Mouse (Mus musculus) MEL (cell line): Measurements from ENCODE around the gene Smu1. TPM values are rescaled to one million over a fixed set of nuclear protein-coding genes. Genes with fewer than 3 reads are reported as not detected.

Source experiments
- DNase-seq: peaks from one replicate; pipeline ENCODE4 v3.0.0; 2011; ENCODE audit warnings: low read depth, low spot score
- H3K27ac ChIP-seq: 2 replicates; pipeline ENCODE4 v1.5.1; 2012; ENCODE audit warnings: low read depth, mild to moderate bottlenecking, control low read depth, low read length, moderate library complexity; ENCODE audit not compliant: control insufficient read depth
- H3K27me3 ChIP-seq, 2 experiments: fragments of 150-350 bp in 1 of 2; sonication (generic) in 1 of 2; 2 replicates each; pipeline ENCODE4 v1.6.1; 2012; ENCODE audit warnings: low read length in 2 of 2, mild to moderate bottlenecking in 2 of 2, improper control_type of control experiment in 1 of 2, moderate library complexity in 1 of 2; ENCODE audit not compliant: insufficient read depth in 2 of 2, control insufficient read depth in 1 of 2
- H3K36me3 ChIP-seq, 2 experiments: 2 replicates each; pipeline ENCODE4 v1.6.1; 2012 to 2014; ENCODE audit warnings: low read length in 2 of 2, improper control_type of control experiment in 1 of 2, inconsistent platforms in 1 of 2, mild to moderate bottlenecking in 1 of 2; ENCODE audit not compliant: insufficient read depth in 2 of 2, control insufficient read depth in 1 of 2
- H3K4me1 ChIP-seq, 2 experiments: fragments of 150-350 bp in 1 of 2; sonication (generic) in 1 of 2; 2 replicates each; pipeline ENCODE4 v1.6.1; 2012; ENCODE audit warnings: low read length in 2 of 2, improper control_type of control experiment in 1 of 2, mild to moderate bottlenecking in 1 of 2; ENCODE audit not compliant: insufficient read depth in 2 of 2, control insufficient read depth in 1 of 2
- H3K4me3 ChIP-seq, 2 experiments: fragments of 150-350 bp in 1 of 2; sonication (generic) in 1 of 2; 2 replicates each; pipeline ENCODE4 v1.5.1; 2012; ENCODE audit warnings: low read depth in 2 of 2, low read length in 2 of 2, mild to moderate bottlenecking in 2 of 2, moderate library complexity in 2 of 2, control low read depth in 1 of 2, improper control_type of control experiment in 1 of 2; ENCODE audit not compliant: control insufficient read depth in 1 of 2, insufficient read depth in 1 of 2
- H3K79me2 ChIP-seq: 2 replicates; pipeline ENCODE4 v1.6.1; 2012; ENCODE audit warnings: mild to moderate bottlenecking, low read length, moderate library complexity; ENCODE audit not compliant: control insufficient read depth, poor library complexity, insufficient read depth
- H3K9ac ChIP-seq: 2 replicates; pipeline ENCODE4 v1.6.1; 2012; ENCODE audit warnings: low read depth, mild to moderate bottlenecking, control low read depth, low read length, moderate library complexity; ENCODE audit not compliant: control insufficient read depth, poor library complexity, severe bottlenecking
- H3K9me3 ChIP-seq: fragments of 150-350 bp; sonication (generic); replicated peaks from 2 replicates; pipeline ENCODE4 v1.6.1; 2012; ENCODE audit warnings: mild to moderate bottlenecking, low read length, improper control_type of control experiment, moderate library complexity; ENCODE audit not compliant: insufficient read depth
- BHLHE40 ChIP-seq: IDR thresholded peaks from 2 replicates; pipeline ENCODE4 v1.6.1; 2012; ENCODE audit warnings: low read depth, mild to moderate bottlenecking, inconsistent platforms, low read length, improper control_type of control experiment, borderline replicate concordance
- CHD2 ChIP-seq: IDR thresholded peaks from 2 replicates; pipeline ENCODE4 v1.6.1; 2011; ENCODE audit warnings: low read length, improper control_type of control experiment
- CTCF ChIP-seq, 3 experiments: IDR thresholded peaks in 2 of 3; conservative IDR thresholded peaks in 1 of 3; 2 replicates each; pipeline ENCODE4 v1.5.1; 2011 to 2012; ENCODE audit warnings: low read length in 3 of 3, low read depth in 2 of 3, mild to moderate bottlenecking in 2 of 3, improper control_type of control experiment in 1 of 3, inconsistent platforms in 1 of 3, mixed read lengths in 1 of 3, moderate library complexity in 1 of 3; ENCODE audit not compliant: control insufficient read depth in 1 of 3, insufficient read depth in 1 of 3, poor library complexity in 1 of 3, severe bottlenecking in 1 of 3
- ELF1 ChIP-seq: IDR thresholded peaks from 2 replicates; pipeline ENCODE4 v1.6.1; 2014; ENCODE audit warnings: low read depth, mild to moderate bottlenecking, inconsistent platforms, low read length, improper control_type of control experiment, moderate library complexity
- EP300 ChIP-seq, 2 experiments: IDR thresholded peaks; 2 replicates each; pipeline ENCODE4 v1.6.1; 2011; ENCODE audit warnings: improper control_type of control experiment in 2 of 2, low read length in 2 of 2, low read depth in 1 of 2, mild to moderate bottlenecking in 1 of 2
- MAZ ChIP-seq: IDR thresholded peaks from 2 replicates; pipeline ENCODE4 v1.6.1; 2012; ENCODE audit warnings: low read depth, mild to moderate bottlenecking, inconsistent platforms, low read length, improper control_type of control experiment
- MYC ChIP-seq: IDR thresholded peaks from 2 replicates; pipeline ENCODE4 v1.6.1; 2011; ENCODE audit warnings: low read depth, mild to moderate bottlenecking, low read length, improper control_type of control experiment, moderate library complexity
- NELFE ChIP-seq: IDR thresholded peaks from 2 replicates; pipeline ENCODE4 v1.6.1; 2011; ENCODE audit warnings: low read depth, low read length, improper control_type of control experiment
- TAL1 ChIP-seq: IDR thresholded peaks from 2 replicates; pipeline ENCODE4 v1.6.1; 2012; ENCODE audit warnings: mild to moderate bottlenecking, inconsistent platforms, low read length, moderate library complexity, mixed read lengths
- UBTF ChIP-seq: IDR thresholded peaks from 2 replicates; pipeline ENCODE4 v1.6.1; 2012; ENCODE audit warnings: low read depth, mild to moderate bottlenecking, inconsistent platforms, low read length, improper control_type of control experiment, moderate library complexity, borderline replicate concordance; ENCODE audit not compliant: insufficient read depth
- USF1 ChIP-seq: IDR thresholded peaks from 2 replicates; pipeline ENCODE4 v1.6.1; 2014; ENCODE audit warnings: low read depth, mild to moderate bottlenecking, inconsistent platforms, low read length, improper control_type of control experiment, moderate library complexity
- USF2 ChIP-seq, 2 experiments: IDR thresholded peaks; 2 replicates each; pipeline ENCODE4 v1.6.1; 2011 to 2012; ENCODE audit warnings: improper control_type of control experiment in 2 of 2, low read length in 2 of 2, borderline replicate concordance in 1 of 2, inconsistent platforms in 1 of 2, low read depth in 1 of 2, mild to moderate bottlenecking in 1 of 2; ENCODE audit not compliant: insufficient read depth in 1 of 2
- ZNF384 ChIP-seq: IDR thresholded peaks from 2 replicates; pipeline ENCODE4 v1.6.1; 2012; ENCODE audit warnings: low read depth, mild to moderate bottlenecking, inconsistent platforms, low read length, improper control_type of control experiment
- polyA plus RNA-seq, 2 experiments: library from polyadenylated mRNA; stranded (reverse) in 1 of 2; unstranded in 1 of 2; fragments of >175 nt in 1 of 2; fragments of >200 nt in 1 of 2; gene quantifications; 2 replicates each; pipeline versions ENCODE4 v1.2.1 to v1.2.4; 2012; ENCODE audit warnings: low replicate concordance in 2 of 2, low read depth in 1 of 2; ENCODE audit not compliant: insufficient read length in 2 of 2, insufficient read depth in 1 of 2, missing spikeins in 1 of 2
- total RNA-seq: library from RNA; depleted of rRNA; stranded (reverse); fragments of 300-350 nt; gene quantifications from 2 replicates; pipeline ENCODE4 v1.2.3, GENCODE M21; 2012

Smu1 gene
- total and polyA plus RNA-seq, 3 experiments = 111 to 124 TPM; not detected in 1

- no peak for TF ChIP-seq USF2 (IDR thresholded peaks at IDR 0.05; ENCODE audit: borderline replicate concordance in 1 of 2, insufficient read depth in 1 of 2, low read depth in 1 of 2, low read length in 2 of 2)
- TF ChIP-seq USF1 = no peak
- no peak for TF ChIP-seq TAL1
Observed at GRCm38 (mm10) chr4:40794320-40794719, 36.6 kb upstream of the Smu1 start (continued).

- Histone ChIP-seq H3K4me3 (no peak overlapping the region), H3K36me3 (no peaks in the 10 kb centered on the region), H3K9me3 (no peaks in the 10 kb centered on the region), H3K4me1 (0 out of 4 replicates have a peak, but pooled peaks cover 0 to 2% of the 10 kb centered on the region in 2 experiments), H3K9ac (no peak overlapping the region), H3K79me2 (no peaks in the 10 kb centered on the region), H3K27me3 (no peaks in the 10 kb centered on the region), H3K27ac (no peak overlapping the region)
- DNase-seq = no peak
- TF ChIP-seq EP300 (IDR thresholded peaks at IDR 0.05; ENCODE audit: low read depth in 1 of 2, low read length in 2 of 2) = no peak
- TF ChIP-seq ZNF384 = no peak
- TF ChIP-seq UBTF = no peak
- TF ChIP-seq ELF1 = no peak
- no peak for TF ChIP-seq MAZ
- TF ChIP-seq USF2 (IDR thresholded peaks at IDR 0.05; ENCODE audit: borderline replicate concordance in 1 of 2, insufficient read depth in 1 of 2, low read depth in 1 of 2, low read length in 2 of 2) = no peak
- no peak for TF ChIP-seq CHD2
Observed at GRCm38 (mm10) chr4:40791176-40791575, 33.5 kb upstream of the Smu1 start.

GRCm38 (mm10) chr4:40786578-40786977 lies 28.9 kb upstream of the Smu1 start:
- Histone ChIP-seq H3K36me3 (peaks cover 0 to 27% of the 10 kb centered on the region in 2 experiments; a peak in 2 of 4 replicates), H3K4me3 (no peak overlapping the region), H3K79me2 (no peaks in the 10 kb centered on the region), H3K9ac (no peak overlapping the region), H3K9me3 (no peaks in the 10 kb centered on the region), H3K27me3 (no peaks in the 10 kb centered on the region), H3K4me1 (peaks cover 6 to 27% of the 10 kb centered on the region in 2 experiments), H3K27ac (no peak overlapping the region)
- no peak for DNase-seq
- TF ChIP-seq MYC (no peak), NELFE (no peak), BHLHE40 (no peak), CTCF (IDR thresholded peaks at IDR 0.05 in 2 of 3, conservative IDR thresholded peaks at IDR 0.05 in 1 of 3; ENCODE audit: control insufficient read depth in 1 of 3, insufficient read depth in 1 of 3, low read depth in 2 of 3, low read length in 3 of 3, poor library complexity in 1 of 3, severe bottlenecking in 1 of 3) (no peak)
